Mouse (Mus musculus): ENCODE results near the gene Spc25.

DNA sequence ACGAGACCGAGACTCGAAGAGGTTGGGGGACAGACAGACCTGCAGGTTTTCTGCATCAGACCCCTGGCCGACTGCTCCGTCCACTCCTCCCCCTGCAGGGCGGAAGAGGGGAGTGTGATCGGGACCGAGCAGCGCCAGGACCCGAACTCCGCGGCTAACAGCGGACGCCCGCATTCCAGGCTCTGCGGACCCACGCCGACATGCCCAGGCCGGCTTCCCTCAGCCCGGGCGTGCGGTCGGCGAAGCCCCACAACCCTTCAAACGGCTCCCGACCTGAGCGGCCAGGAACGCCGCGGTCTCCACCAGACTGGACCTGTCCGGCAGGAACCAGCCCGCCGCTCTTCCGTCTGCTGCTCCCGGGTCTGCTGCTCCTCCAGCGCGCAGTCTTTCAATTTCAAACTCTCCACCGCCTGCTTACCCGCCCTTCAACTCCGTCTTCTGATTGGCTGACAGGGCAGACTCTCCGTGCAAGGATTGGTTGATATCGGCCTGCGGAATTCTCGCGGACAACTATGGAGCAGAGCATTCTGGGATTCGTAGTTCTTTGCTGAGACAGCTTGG is at the start of gene Spc25:
- TF ChIP-seq CTCF (IDR thresholded peaks at IDR 0.05; ENCODE audit: low read depth) = no peak
- 0 out of 2 replicates have a peak, but pooled peaks have one; percentile 28 for TF ChIP-seq EP300 (IDR thresholded peaks at IDR 0.05; ENCODE audit: low read depth)
